Mouse (Mus musculus): Measurements from ENCODE around the gene 2010111I01Rik.

2010111I01Rik gene

DNA sequence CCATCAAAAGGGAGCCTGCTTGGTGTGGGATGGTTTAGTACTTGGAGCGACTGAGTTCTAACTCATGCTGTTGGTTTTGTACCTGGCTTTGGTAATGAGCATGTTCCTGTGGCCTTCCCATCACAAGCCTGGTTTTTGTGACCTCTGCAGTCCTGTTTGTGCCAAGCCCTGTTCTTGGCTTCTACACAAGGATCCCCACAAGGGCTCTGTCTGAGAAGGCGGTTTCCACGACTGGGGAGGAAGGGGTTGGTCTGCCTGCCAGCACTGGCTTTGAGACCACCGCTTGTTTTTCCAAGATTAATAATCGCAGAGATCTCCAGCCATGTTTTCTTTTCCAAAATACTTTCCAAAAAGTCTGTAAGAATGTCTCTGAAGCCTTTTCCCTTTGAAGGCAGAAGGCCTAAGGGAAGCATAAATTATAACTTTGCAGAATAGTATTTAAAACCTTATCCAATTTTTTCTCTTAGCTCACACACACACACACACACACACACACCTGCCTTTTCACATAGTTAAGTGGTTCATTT lies 67.7 kb downstream of the 2010111I01Rik start:
- no peak for DNase-seq

DNA sequence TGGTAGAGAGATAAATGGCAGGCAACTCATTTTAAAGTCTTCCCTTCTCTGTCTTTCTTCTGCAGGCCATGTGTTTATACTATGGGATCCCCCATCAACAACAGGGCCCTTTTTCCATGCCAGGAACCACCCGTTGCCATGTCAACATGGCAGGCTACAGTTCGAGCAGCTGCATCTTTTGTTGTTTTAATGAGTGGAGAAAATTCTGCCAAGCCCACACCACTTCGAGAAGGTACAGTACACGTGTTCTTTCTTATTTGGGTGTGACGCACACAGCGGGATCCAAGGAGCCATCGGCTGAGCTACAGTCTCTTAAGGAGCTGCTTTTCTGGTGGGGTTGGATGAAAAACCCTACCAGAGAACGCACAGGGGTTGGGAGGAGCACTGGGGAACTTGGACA lies 68.3 kb downstream of the 2010111I01Rik start:
- DNase-seq: no peak

DNA sequence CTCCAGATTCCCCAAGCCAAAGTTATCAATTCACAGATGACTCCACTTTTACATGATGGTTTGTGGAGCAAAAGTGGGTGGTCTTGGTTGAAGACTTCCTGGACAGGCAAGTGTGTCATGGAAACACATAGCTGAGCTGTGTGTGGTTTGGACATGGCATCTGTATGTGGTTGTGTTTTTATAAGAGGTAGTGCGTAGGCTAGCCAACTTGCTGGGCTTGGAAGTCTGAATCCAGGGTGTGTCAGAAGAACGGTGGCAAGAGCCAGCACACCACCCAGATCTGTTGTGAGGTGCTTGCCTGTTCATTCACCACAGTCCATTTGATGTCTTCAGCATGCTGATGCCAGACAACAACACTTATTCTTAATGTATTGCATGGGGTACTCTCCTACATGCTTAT lies 68.7 kb downstream of the 2010111I01Rik start:
- no peak for DNase-seq

DNA sequence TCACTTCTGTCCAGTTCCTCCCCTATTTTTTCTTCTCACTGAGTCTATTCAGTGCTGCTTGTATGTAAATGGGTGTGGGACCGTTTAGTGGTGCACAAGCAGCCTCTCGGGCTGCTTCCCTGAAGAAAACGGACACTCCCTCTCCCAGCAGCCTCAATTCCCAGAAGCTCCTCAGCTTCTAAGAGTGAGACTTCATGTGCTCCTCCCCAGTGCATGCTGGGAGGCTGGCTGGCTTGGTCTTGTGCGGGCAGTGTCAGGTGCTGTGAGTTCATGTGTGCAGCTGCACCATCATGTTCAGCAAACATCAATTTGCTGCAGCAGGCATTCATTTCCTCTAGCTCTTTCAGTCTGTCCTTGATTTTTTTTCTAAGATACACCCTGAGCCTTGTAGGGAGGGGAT lies 70.0 kb downstream of the 2010111I01Rik start:
- DNase-seq: no peak

DNA sequence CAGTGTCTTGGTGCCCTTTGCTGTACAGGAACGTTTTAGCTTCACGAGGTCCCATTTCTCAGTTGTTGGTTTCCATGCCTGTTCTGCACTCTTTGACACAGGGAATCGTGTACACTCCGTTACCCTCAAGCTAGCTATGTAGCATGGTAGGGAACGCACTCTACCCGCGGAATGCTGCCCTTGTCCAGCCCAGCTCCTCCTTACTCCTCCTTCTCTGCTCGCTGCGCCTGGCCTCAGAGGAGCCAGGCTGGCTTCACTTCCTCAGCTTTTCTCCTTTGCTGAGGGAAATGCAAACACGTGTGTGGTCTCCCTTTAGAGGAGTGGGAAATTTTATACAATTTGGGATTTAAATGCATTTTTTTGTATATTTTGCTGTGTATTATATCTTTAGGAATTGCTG lies 73.2 kb downstream of the 2010111I01Rik start:
- no peak for DNase-seq

DNA sequence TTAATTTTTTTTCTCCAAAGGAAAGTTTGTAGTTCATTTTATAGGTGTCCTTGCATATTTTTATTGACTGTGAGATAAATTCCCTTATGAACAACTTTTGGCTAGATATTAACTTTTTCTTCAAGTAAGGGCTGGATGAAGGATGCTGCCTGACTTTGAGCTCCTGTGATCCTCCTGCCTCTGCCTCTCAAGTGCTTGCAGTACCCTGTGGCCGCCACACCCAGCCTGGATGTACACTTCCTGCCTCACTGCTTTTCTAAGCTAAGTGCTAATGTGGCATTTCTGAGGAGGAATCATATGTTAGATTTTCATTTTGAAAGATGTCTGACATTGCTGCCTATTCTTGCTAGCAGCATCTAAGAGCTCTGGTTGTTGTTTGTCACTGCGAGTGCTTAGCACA lies 73.7 kb downstream of the 2010111I01Rik start:
- no peak for DNase-seq

DNA sequence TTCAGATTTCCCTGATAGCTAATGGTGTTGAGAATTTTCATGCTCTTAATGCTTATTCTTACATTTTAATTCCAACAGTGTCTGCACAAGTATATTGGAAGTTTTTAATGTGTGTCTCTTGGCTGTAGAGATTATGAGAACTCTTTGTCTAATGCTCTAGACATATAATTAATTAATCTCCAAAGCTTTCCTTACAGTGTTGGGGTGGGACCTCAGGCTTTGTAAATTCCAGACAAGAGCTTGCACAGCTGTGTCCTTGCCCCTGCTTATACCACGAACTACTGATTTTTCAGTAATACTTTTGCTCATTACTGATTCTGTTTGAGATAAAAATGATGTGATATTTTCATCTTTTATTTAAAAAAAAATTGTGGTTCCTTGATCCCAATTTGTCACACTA lies 74.2 kb downstream of the 2010111I01Rik start:
- no peak for DNase-seq

DNA sequence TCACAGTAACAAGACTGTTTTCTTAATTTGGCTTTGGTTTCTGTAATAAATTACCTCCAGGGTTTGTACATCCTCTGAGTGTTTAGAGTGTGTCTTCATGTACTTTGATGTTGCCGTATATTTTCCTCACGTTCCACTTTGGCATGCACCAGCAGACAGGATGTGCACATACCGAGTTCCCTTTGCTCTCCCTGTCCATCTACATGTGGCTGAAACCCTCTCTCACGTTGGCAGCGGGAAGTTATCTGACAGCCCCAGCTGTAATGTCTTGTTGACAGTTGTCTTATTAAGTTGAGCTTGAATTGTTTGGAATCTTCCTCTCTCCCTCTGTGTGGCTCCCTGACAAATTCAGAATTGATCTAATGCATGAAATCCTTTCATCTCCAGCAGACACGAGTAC lies 74.6 kb downstream of the 2010111I01Rik start:
- no peak for DNase-seq

DNA sequence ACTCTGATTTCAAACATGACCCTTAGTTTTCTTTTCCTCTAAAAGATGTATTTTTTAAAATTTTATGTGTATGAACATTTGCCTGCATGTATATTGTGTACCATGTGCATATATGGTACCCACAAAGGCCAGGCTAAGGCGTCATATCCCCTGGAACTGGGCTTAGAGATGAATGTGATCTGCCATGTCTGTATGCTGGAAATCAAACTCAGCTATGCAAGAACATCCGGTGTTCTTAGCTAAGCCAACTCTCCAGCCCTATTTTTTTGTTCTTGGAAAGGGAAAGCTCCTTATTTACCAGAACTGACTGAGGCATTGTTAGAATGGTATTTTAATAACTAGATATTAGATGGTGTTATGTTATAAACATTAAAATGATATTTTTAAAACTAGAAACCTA lies 75.2 kb downstream of the 2010111I01Rik start:
- DNase-seq: no peak

DNA sequence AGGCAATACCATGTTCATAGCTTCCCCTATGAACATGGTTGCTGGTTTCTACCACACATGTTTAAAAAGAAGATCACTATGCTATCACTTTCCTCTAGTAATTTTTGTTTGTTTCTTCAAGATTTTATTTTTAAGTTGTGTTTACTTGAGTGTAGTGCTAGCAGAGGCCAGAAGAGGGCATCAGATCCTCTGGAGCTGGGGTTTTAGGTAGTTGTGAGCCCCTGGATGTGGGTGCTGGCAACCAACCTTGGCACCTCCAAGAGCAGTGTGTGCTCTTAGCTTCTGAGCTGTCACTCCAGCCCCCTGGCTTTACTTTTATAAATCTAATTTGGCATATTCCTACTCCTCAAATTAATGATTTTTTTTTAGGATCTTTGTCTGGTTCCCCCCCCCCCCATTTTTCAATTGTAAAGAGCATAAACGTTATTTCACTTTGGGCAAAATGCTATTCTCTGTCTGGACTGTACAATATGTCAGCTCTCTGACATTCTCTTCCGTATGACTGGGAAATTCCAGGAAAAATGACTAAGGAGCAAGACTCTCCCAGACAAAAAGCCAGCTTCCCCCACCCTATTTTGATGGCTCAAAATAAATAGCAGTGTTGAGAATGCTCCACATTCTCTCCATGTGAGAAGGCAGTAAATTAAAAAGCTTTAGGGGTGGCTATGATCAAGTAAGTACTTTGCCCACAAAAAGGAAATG lies 81.0 kb downstream of the 2010111I01Rik start:
- no peak for DNase-seq

DNA sequence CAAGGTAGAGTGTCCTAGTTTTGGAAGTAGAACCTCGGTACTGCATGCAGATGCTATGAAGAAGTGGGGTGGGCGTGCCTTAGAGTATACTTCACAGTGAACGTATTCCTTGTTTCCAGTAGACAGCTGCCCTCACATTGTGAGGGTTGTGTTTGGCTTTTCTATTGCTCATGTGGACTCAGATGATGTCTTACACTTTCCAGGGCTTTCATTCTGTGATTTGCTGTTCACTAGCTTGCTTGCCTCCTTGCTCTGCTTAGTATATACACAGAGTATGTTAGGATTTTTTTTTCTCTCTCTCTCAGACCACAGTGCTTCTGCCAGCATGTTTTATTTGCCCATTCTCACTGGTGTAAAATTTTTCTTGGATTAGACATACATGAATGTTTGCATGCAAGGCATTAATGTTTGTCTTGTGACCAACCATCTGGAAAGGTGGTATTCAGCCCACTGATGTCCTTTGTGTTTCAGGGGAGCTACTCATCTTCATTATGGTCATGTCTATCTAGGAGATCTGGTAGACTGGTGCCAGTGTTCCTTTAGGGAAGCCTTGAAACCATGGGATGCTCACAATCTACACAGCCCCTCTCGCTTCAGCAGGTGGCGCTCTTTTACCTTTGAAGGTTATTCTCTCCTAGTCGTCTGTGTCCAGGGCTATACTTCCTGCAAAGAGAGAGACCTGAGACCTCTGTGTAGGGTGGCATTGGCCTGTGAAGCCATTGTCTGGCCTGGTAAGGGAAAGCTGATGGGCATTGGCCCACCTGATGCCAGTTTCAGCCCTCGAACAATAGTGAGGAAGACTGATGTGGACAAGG lies 81.7 kb downstream of the 2010111I01Rik start:
- DNase-seq: peak; percentile 59

DNA sequence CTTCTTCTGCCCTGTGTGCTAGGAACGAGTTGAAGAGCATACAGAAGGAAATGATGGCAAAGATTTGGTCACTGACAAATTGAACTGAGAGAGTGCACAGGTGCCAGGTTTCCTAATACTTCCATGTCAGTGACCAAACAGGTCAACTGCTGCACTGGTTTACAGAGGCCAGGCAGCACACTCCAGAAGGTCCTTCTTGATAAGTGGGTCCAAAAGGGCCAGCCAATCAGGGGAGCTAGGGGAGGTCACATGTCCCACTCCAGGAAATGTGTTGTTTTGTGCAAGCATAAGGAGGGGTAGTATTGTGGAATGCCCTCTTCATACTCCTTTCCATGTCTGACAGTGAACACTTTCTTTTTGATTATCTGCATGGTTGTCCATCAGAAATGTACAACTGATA lies 99.0 kb downstream of the 2010111I01Rik start:
- no peak for DNase-seq

DNA sequence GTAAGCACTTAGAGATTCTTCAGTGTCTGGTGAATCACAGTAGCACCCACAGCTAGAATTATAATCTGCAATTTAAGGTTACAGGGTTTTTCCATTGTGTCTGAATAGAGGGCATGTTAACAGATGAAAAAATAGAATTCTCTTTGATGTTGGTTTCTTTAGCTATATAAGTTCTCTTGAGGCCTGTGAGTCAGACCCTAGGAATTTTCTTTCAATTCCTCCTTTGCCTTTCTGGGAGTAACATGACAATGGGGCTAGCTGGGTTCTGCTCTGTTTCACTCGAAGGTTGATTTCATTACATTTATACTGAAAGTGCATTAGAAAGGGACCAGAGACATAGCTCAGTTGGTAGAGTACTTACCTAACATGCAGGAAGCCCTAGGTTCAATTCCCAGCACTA lies 101.9 kb downstream of the 2010111I01Rik start:
- no peak for DNase-seq

DNA sequence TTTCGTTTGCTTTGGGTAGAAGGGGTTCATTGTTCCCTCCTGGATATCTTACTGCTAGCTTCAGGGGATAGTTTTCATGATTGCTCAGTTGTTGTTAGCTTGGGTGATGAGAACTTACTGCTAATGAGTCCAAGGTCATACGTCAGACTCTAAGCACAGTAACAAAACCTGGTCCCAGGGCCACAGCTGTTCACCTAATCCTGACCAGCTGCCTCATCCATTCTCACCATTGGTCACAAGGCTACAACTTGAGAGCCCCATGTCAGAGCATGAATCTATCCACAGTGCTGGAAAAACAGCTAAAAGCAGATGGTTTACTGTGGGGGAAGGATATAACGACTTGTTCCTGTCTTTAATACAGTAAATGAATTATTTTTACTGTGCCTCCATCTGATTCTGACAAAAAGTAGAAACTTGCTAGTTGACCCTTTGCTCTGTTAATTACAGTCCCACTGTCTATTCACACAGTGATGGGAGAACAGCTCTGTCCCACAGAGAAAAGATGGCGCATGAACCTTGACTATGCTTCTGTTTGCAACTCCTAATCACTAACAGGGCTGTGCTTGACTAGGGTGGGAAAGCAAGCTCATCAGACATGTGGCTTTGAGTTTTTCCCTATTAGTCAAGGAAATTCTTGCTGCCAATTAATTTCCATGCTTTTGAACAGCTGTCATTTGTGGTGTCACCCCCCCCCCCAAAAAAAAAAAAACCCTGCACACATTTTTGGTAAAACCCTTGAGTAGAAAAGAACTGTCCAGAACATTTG lies 103.9 kb downstream of the 2010111I01Rik start:
- DNase-seq: no peak

DNA sequence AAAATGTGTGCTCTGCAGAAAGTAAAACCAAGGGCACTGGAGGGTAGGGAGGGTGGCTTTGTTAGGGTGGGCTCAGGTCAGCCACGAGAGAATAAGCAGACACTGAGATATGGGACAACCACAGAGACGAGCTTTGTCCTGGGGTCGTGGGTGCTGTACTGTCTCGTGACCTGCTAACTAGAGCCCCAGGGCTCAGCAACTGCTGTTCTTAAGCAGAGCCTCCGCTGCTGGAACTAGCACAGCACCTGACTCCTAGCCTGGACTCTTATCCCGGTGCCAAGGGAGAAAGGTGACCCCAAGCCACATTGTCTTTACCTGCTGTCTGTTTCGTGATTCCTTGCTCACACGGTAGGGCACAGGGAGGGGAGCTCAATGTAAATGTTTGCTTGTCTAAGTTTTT lies 107.2 kb downstream of the 2010111I01Rik start:
- DNase-seq: no peak

DNA sequence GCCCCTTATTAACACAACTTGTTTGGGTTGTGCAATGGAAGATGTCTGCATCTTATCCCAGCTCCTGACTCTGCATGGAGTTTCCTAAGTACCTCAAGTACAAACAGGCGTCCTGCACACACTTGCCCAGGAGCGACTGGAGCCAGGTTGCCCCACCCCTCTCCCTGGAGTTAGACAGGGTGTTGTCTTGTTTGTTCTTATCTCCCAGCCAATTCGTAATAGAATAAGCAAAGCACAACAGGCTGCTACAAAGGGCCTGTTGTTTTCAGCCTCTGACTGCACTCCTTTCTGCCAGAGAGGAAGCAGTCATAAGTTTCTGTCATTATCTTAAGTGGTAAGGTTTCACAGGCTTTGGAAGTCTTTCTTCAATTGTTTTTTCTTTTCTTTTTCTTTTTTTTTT lies 107.7 kb downstream of the 2010111I01Rik start:
- DNase-seq: no peak

DNA sequence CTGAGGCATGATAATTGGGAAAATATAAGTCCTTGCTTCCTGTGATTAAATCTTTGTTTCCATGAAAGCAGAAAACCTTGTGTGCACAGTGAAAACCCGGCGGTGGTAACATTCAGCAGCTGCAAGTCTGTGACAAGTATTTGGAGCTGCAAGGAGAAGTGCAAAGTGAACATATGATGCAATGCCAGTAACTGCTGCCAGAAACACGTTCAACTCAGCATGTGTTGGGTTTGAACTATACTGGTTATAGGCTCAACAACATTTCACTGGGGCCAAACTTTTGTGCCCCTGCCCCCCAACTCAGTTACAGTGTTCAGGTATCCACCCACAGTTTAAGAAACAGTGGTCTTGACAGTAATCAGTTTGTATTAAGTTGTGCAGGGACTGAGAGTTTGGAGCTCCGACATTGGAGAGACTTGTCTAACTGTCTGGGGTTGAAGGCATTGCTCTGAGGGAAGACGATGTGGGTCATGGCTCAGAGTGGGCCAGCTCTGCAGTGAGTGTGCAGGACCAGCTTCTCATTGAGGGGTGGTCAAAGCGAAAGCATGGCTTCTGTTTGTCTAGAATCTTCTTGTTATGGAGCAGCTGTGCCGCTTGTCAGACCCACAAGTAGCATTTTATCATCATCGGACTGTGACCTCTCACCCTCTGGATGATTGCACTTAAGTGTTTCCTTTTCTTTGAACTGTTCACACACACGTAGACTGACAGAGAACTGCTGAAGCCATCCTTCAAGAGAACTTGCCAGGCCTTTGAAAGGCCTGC lies 109.4 kb downstream of the 2010111I01Rik start:
- DNase-seq: no peak

DNA sequence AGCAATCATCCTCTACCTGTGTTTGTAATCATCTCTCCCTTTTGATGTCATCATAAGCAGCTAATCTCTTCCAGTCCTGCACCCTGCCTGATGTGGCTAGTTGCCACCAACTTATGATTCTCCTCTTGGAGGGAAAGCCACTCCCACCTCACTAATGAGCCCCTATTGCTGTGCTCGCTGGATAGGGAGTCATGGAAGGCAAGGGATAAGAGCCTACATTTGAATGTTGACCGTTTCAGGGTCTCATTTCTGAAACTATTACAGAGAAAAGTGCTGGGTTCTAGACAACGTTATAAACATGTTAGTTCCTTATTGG lies 109.9 kb downstream of the 2010111I01Rik start:
- no peak for DNase-seq

DNA sequence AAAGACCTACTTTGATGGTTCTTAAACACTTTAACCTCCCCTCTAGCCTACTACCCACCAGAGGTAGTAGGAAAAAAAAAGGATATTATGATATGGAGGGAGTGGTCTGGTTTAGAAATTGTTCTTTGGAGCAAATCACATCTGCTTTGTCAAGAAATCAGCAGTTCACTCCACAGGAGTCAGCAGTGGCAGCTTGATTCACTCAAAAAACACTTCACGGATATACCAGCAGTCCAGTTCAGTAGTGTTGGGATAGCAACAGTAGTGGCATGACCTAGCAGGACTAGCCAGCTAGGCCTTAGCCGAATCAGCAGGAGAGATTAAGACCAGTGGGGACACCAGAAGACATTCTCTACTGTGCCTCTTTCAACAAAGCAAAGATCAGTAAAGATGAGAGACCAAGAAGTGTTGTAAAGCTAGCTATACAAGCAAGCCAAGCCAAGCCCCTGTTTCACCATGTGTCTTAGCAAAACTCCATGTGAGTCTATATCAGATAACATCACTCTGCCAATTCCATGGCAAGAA lies 110.7 kb downstream of the 2010111I01Rik start:
- DNase-seq: no peak

DNA sequence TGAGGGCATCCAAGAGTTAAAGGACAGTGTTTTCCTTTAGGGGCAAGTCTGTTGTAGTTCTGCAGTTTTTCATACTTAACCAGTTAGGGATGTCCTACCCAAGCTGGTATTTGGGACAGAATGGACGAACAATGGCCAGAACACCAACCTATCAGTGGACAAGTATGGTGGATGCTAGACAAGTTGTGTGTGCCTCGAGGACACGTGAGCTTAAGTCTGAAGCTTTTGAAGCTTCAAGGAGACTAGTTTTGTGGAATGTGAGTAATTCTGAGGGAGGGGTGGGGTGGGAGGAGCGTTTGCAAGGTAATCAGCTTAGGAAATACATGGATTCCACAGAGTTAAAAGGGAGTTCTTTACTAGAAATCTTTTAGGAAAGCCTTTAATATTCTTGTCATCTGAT lies 115.5 kb downstream of the 2010111I01Rik start:
- DNase-seq: no peak

DNA sequence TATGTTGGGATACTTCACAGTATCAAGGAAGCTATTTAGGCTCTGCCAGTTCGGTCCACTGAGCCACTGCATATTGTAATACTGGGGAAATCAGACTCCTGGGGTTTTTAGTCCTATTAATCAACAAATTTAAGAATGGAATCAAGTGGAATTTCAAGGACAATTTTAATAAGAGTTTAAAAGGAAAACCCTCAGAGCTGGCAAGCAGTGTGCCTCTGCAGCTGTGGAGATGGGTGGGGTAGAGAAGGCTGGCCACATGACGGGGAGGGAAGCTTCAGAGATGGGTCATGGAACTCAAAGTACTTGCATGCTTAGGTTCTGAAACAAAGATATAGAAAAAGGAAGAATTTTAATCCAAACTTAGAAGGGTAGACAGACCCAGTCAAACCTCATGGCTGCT lies 116.1 kb downstream of the 2010111I01Rik start:
- DNase-seq: no peak

DNA sequence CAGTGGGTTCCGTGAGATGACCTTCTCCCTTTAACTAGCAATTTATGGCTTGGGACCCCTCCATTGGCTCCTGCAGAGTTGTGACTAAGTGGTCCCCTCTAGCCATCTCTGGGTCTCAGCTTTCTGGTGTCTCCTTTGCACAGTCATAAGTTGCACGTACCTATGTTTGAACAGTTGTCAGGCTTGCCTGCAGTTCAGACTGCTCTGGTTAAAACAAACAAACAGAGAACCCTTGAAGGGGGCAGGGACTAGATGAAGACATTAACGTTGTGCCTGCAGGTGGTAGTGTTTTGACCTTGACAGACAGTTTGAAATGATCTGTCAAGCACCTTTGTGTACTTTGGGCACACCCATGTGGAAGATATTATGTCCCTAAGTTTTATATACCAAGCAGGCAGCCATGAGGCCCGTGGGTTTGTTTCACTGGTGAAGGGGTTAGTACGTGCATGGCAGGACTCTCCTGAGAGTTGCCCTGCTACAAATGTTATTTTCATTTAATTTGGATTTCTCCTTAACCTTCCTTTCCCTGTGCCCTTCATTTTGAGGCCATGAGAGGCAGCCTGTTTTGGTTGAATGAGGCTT lies 118.0 kb downstream of the 2010111I01Rik start:
- no peak for DNase-seq

Measured in cerebellum, adult 11 months (tissue).